Mouse (Mus musculus) intestine, postnatal 0 days (tissue): ENCODE measurements around the gene Ank2. TPM values are rescaled to one million over a fixed set of nuclear protein-coding genes. Genes with fewer than 3 reads are reported as not detected.

Source experiments
- ATAC-seq: fragments of 200-750 bp; cut with Nextera tagmentation; 2 replicates; pipeline ENCODE4 v1.8.0; 2017; ENCODE audit warnings: mild to moderate bottlenecking, moderate TSS enrichment, moderate library complexity
- H3K27ac ChIP-seq: fragments of 300-500 bp; sonication (generic); 2 replicates; pipeline ENCODE4 v1.5.1; 2014; ENCODE audit warnings: mild to moderate bottlenecking, low read depth, low read length, moderate library complexity
- H3K27me3 ChIP-seq: fragments of 300-500 bp; sonication (generic); replicated peaks from 2 replicates; pipeline ENCODE4 v1.6.1; 2014; ENCODE audit warnings: low read length, mixed read lengths; ENCODE audit not compliant: control insufficient read depth, insufficient read depth
- H3K36me3 ChIP-seq: fragments of 300-500 bp; sonication (generic); 2 replicates; pipeline ENCODE4 v1.6.1; 2014; ENCODE audit warnings: mild to moderate bottlenecking, moderate library complexity; ENCODE audit not compliant: control insufficient read depth, insufficient read depth
- H3K4me1 ChIP-seq: fragments of 300-500 bp; sonication (generic); replicated peaks from 2 replicates; pipeline ENCODE4 v1.6.1; 2014; ENCODE audit warnings: antibody characterized with exemption, low read length, mixed read lengths; ENCODE audit not compliant: control insufficient read depth, insufficient read depth
- H3K4me2 ChIP-seq: fragments of 300-500 bp; sonication (generic); replicated peaks from 2 replicates; pipeline ENCODE4 v1.6.1; 2014; ENCODE audit warnings: low read depth, mild to moderate bottlenecking, moderate library complexity
- H3K4me3 ChIP-seq: fragments of 300-500 bp; sonication (generic); 2 replicates; pipeline ENCODE4 v1.5.1; 2014; ENCODE audit warnings: low read depth, low read length
- H3K9ac ChIP-seq: fragments of 300-500 bp; sonication (generic); 2 replicates; pipeline ENCODE4 v1.6.1; 2014; ENCODE audit warnings: mild to moderate bottlenecking, low read depth, low read length
- H3K9me3 ChIP-seq: fragments of 300-500 bp; sonication (generic); 2 replicates; pipeline ENCODE4 v1.6.1; 2016; ENCODE audit warnings: mixed run types; ENCODE audit not compliant: control insufficient read depth
- CTCF ChIP-seq: sonication (generic); IDR thresholded peaks from 2 replicates; pipeline ENCODE4 v1.5.1; 2016; ENCODE audit warnings: low read depth, mild to moderate bottlenecking, control low read depth, antibody characterized with exemption, moderate library complexity
- WGBS: fragments of 180-500 bp; shearing (Covaris S2); extraction: QIAGEN DNeasy Blood & Tissue Kit; methylation state at CpG from one replicate; pipeline ENCODE4 v1.1.7; 2014; 5-methylcytosine and 5-hydroxymethylcytosine counted together
- polyA plus RNA-seq: library from polyadenylated mRNA; unstranded; fragments of >200 nt; fragmentation: Nextera tagmentation; extraction: Ambion mirVana; gene quantifications from 2 replicates; pipeline ENCODE4 v1.2.1, GENCODE M21; 2015

The Ank2 gene
- polyA plus RNA-seq, 1 experiment from 2014 or later: 9.0 TPM

DNA sequence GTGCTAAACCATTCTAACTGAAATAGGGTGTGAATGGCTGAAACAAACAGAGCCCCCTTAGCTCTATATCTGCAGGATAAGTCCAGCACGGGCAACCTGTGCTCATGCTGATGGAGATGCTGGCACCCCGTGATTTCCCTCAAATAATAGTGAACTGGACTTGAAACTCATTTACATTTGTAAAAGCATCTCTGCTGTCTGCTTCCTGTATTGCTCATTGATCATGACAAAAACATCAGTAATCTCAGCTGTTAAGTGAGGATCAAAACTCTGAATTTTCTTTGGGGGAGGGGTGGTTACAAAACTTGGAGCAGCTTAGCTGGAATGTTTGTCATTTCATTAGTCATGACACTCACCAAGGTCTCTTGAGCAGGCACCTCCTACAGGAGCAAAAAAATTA lies 533.4 kb downstream of the Ank2 start:
- no peaks in the 10 kb centered on the region for H3K4me1 ChIP-seq
- H3K4me2 ChIP-seq: no peak overlapping the region
- H3K9me3 ChIP-seq: no peaks in the 10 kb centered on the region
- 93% methylated on average over 2 of the region's 2 CpGs for WGBS
- no peak for TF ChIP-seq CTCF
- H3K9ac ChIP-seq: no peak overlapping the region
- H3K27ac ChIP-seq: no peak overlapping the region
- H3K36me3 ChIP-seq: no peaks in the 10 kb centered on the region
- no peak for ATAC-seq
- H3K4me3 ChIP-seq: no peak overlapping the region
- no peaks in the 10 kb centered on the region for H3K27me3 ChIP-seq

GRCm38 (mm10) chr3:126962326-126962725 lies 536.8 kb downstream of the Ank2 start:
- H3K4me3 ChIP-seq: no peak overlapping the region
- TF ChIP-seq CTCF: no peak
- ATAC-seq: no peak
- H3K4me2 ChIP-seq: no peak overlapping the region
- H3K27ac ChIP-seq: no peak overlapping the region
- H3K4me1 ChIP-seq: no peaks in the 10 kb centered on the region
- H3K36me3 ChIP-seq: no peaks in the 10 kb centered on the region
- H3K9ac ChIP-seq: no peak overlapping the region
- no peaks in the 10 kb centered on the region for H3K27me3 ChIP-seq
- 94% methylated on average over 8 of the region's 8 CpGs for WGBS
- no peaks in the 10 kb centered on the region for H3K9me3 ChIP-seq

DNA sequence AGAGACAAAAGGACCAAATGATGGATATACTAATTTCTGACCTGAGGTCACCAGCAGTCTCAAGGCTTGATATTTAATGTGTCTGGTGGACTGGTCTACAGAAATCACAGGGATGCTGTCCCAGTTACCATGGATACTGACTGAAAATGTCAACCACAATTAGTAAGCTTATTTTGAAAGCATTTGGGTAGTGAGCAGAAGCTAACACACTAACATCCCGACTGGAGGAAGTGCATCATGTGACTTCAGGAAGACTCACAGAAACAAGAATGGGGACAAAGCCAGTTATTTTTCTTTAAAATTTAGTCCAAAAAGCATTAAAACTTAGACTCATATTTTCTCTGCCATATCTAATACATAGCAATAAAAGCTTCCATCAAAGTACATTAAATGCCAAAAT lies 546.5 kb downstream of the Ank2 start:
- Histone ChIP-seq H3K27ac (no peak overlapping the region), H3K4me3 (no peak overlapping the region), H3K4me1 (no peaks in the 10 kb centered on the region), H3K36me3 (no peaks in the 10 kb centered on the region), H3K27me3 (no peaks in the 10 kb centered on the region), H3K9ac (no peak overlapping the region), H3K4me2 (no peak overlapping the region), H3K9me3 (no peaks in the 10 kb centered on the region)
- WGBS: 63% methylated on average over 1 of the region's 1 CpGs
- no peak for ATAC-seq
- TF ChIP-seq CTCF: no peak

GRCm38 (mm10) chr3:126946591-126946990 lies 552.6 kb downstream of the Ank2 start:
- H3K4me1 ChIP-seq: no peaks in the 10 kb centered on the region
- 95% methylated on average over 10 of the region's 10 CpGs for WGBS
- ATAC-seq: no peak

DNA sequence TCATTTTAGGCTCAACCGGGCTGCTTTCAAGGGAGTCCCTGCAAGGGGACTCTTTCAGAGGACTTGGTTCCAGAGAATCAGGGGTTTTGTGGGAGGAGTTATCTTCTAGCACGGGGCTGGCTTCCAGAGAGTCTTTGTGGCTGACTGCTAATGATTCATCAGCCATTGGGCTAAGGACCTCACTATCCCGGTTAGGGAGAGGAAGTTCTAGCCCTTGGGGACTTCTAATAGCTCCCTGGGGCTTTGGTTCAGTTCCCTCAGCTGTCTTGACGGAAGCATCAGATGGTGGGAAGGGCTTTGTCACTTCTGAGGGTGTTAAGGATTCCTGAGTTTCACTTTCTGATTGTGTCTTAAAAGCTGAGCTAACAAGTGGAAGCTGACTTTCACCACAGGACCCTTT lies 554.3 kb downstream of the Ank2 start:
- WGBS: 46% methylated on average over 4 of the region's 4 CpGs
- ATAC-seq: no peak

More at GRCm38 (mm10) chr3:126946591-126946990, 552.6 kb downstream of the Ank2 start:
- no peaks in the 10 kb centered on the region for H3K27me3 ChIP-seq
- H3K4me3 ChIP-seq: no peak overlapping the region
- TF ChIP-seq CTCF: no peak
- no peak overlapping the region for H3K9ac ChIP-seq
- H3K4me2 ChIP-seq: no peak overlapping the region
- H3K36me3 ChIP-seq: no peaks in the 10 kb centered on the region
- no peaks in the 10 kb centered on the region for H3K9me3 ChIP-seq
- H3K27ac ChIP-seq: no peak overlapping the region

DNA sequence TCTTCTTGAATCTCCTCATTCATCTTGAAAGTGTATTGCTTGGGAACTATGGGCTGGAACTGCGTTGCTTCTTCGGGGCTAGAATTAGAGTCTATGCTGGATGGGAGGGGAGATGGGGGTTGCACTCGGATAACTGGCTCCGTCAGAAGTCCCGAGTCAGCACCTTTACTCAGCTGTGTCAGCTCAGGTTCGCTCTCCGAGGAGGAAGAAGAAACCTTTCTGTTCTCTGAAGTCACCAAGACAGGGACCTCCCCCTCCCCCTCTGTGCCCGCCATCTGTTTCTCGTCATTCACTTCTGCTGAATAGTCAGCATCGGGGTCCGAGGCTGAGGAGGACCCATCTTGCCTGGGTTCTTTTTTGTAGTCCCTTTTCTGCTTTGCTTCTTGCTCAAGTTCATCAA lies 555.1 kb downstream of the Ank2 start:
- Histone ChIP-seq H3K4me1 (no peaks in the 10 kb centered on the region), H3K4me3 (no peak overlapping the region), H3K27me3 (no peaks in the 10 kb centered on the region), H3K36me3 (no peaks in the 10 kb centered on the region), H3K27ac (no peak overlapping the region), H3K9me3 (no peaks in the 10 kb centered on the region), H3K9ac (no peak overlapping the region), H3K4me2 (no peak overlapping the region)
- ATAC-seq: no peak
- TF ChIP-seq CTCF: no peak
- 86% methylated on average over 11 of the region's 11 CpGs for WGBS

More for the DNA sequence above, 554.3 kb downstream of the Ank2 start:
- no peaks in the 10 kb centered on the region for H3K4me1 ChIP-seq
- H3K36me3 ChIP-seq: no peaks in the 10 kb centered on the region
- H3K4me2 ChIP-seq: no peak overlapping the region
- TF ChIP-seq CTCF: no peak
- H3K27ac ChIP-seq: no peak overlapping the region; the same call in 1 of the 2 replicates
- no peaks in the 10 kb centered on the region for H3K27me3 ChIP-seq
- H3K9ac ChIP-seq: no peak overlapping the region
- H3K9me3 ChIP-seq: no peaks in the 10 kb centered on the region
- no peak overlapping the region for H3K4me3 ChIP-seq

GRCm38 (mm10) chr3:126940452-126940851 lies 558.7 kb downstream of the Ank2 start:
- no peak overlapping the region for H3K27ac ChIP-seq
- H3K4me1 ChIP-seq: no peaks in the 10 kb centered on the region
- H3K4me2 ChIP-seq: no peak overlapping the region
- ATAC-seq: no peak
- H3K9me3 ChIP-seq: no peaks in the 10 kb centered on the region
- H3K27me3 ChIP-seq: no peaks in the 10 kb centered on the region
- H3K36me3 ChIP-seq: no peaks in the 10 kb centered on the region
- no peak overlapping the region for H3K4me3 ChIP-seq
- 75% methylated on average over 5 of the region's 5 CpGs for WGBS
- H3K9ac ChIP-seq: no peak overlapping the region
- no peak for TF ChIP-seq CTCF
